Mouse (Mus musculus): ENCODE measurements around the gene Dnajc22. TPM values are rescaled to one million over a fixed set of nuclear protein-coding genes. Genes with fewer than 3 reads are reported as not detected.

Gene Dnajc22
- polyA plus RNA-seq, 1 experiment from 2014 or later = 1.1 TPM

DNA sequence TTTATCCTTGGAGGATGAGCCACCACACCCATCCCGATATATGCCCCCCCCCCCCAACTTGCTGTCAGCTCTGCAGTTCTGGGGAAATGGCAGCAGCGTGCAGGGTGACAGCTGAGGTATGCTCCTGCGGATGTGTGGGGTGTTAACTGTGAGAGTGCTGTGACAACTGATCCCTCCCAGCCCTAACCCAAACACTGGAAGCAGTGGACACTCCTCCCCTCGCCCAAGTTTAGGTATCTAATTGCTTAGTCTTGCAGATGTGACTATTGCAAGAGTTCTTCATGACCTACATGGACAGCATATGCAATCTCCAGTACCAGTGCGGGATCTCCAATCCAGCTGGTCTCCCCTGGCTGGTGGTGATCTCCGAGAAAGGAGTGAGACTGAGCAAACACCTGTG is 2.4 kb downstream of the Dnajc22 start:
- 16% methylated on average over 6 of the region's 6 CpGs for WGBS
- no peak for ATAC-seq
- H3K9ac ChIP-seq (ENCODE audit: low read depth, low read length) = no peak overlapping the region
- no peak overlapping the region for H3K4me3 ChIP-seq (ENCODE audit: low read length)
- peaks cover 31% of the 10 kb centered on the region for H3K27me3 ChIP-seq (replicated peaks; ENCODE audit: control insufficient read depth, insufficient read depth, low read length)
- no peak overlapping the region for H3K27ac ChIP-seq (ENCODE audit: low read depth, low read length)
- H3K36me3 ChIP-seq (ENCODE audit: control insufficient read depth, insufficient read depth, low read length) = no peaks in the 10 kb centered on the region
- H3K4me1 ChIP-seq (ENCODE audit: control insufficient read depth, insufficient read depth, low read depth, low read length) = peaks cover 30% of the 10 kb centered on the region
- H3K4me2 ChIP-seq (ENCODE audit: low read length) = no peak overlapping the region
- H3K9me3 ChIP-seq (ENCODE audit: control insufficient read depth, low read length) = no peaks in the 10 kb centered on the region

DNA sequence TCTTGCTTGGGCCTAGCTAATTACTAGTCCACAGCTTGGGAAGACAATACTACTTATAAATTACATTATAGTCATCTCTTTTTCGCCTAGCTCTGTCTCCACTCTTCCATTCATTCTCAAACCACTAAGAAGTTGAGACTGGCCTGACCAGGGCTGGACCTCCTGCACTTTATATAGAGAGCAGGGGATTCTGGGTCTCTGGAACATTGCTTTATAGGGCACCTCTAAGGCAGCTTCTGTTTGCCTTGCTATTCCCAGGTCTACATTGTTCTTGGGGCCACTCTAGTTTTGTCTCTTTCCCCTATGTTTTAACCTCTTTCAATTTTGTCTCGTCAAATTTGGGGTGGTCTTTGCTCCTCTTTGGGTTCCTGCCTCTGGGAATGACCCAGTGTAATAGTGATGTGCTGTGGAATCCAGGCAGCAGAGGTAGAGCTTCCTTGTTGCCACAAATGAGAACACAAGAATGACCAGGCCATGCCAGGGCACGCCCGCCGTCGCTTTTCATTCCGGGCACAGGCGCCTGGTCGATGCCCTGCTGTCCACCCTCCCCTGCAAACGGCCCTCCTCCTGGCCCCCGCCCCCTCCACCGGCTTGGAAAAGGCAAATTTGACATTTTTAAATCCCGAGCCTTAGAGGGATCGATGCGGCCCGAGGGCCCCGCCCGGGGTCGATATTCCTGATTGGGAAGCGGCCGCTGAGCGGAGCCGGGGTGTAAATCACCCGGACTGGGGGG is 3.3 kb downstream of the Dnajc22 start:
- H3K9me3 ChIP-seq (ENCODE audit: control insufficient read depth, low read length) = no peaks in the 10 kb centered on the region
- H3K27ac ChIP-seq (ENCODE audit: low read depth, low read length) = no peak overlapping the region
- H3K36me3 ChIP-seq (ENCODE audit: control insufficient read depth, insufficient read depth, low read length) = no peaks in the 10 kb centered on the region
- H3K9ac ChIP-seq (ENCODE audit: low read depth, low read length) = peak overlapping the region; percentile 56; the same call in 1 of the 2 replicates
- H3K4me2 ChIP-seq (ENCODE audit: low read length) = peak overlapping the region; percentile 87
- peak overlapping the region; percentile 44 for H3K4me3 ChIP-seq (ENCODE audit: low read length)
- ATAC-seq = no peak
- H3K27me3 ChIP-seq (replicated peaks; ENCODE audit: control insufficient read depth, insufficient read depth, low read length) = peaks cover 33% of the 10 kb centered on the region
- 4% methylated on average over 24 of the region's 24 CpGs for WGBS
- peaks cover 30% of the 10 kb centered on the region for H3K4me1 ChIP-seq (ENCODE audit: control insufficient read depth, insufficient read depth, low read depth, low read length)

DNA sequence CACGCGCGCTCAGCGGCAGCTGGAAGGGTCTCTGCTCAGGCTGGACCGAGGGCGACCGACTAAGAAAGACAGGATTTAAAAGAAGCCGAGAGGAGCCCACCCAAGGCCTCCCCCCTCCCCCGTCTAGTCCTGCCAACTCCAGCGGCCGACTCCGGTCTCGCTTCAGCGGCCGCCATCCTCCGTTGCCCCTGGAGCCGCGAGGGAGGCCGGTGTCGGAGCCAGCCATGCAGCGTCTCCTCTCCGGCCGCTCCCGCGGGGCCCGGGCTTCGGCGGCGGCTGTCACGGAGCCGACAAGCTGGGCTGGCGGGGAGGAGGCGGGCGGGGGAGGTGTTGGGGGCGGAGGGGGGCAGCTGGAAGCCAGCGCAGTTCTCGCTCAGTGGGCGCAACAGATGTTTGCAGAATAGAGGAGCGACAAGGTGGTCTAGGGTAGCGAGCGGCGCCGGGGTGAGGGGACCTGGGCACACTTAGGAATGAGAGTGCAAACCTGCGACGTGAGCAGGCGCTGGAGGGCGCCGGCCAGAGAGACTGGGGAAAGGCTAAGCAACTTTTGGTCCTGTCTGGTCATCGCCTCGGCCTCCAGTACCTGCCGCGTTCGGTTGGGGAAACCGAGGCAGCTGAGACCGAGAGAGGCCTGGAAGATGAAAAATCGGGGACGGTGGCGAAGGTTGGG is 4.0 kb downstream of the Dnajc22 start:
- Histone ChIP-seq H3K9me3 (ENCODE audit: control insufficient read depth, low read length) (no peaks in the 10 kb centered on the region), H3K4me3 (ENCODE audit: low read length) (peak overlapping the region; percentile 44), H3K27me3 (replicated peaks; ENCODE audit: control insufficient read depth, insufficient read depth, low read length) (peaks cover 33% of the 10 kb centered on the region), H3K4me2 (ENCODE audit: low read length) (peak overlapping the region; percentile 87), H3K9ac (ENCODE audit: low read depth, low read length) (peak overlapping the region; percentile 56), H3K36me3 (ENCODE audit: control insufficient read depth, insufficient read depth, low read length) (no peaks in the 10 kb centered on the region), H3K4me1 (ENCODE audit: control insufficient read depth, insufficient read depth, low read depth, low read length) (peaks cover 30% of the 10 kb centered on the region), H3K27ac (ENCODE audit: low read depth, low read length) (no peak overlapping the region)
- under 1% methylated on average over 50 of the region's 58 CpGs for WGBS
- ATAC-seq = 0 out of 2 replicates have a peak, but pooled peaks have one; percentile 31

DNA sequence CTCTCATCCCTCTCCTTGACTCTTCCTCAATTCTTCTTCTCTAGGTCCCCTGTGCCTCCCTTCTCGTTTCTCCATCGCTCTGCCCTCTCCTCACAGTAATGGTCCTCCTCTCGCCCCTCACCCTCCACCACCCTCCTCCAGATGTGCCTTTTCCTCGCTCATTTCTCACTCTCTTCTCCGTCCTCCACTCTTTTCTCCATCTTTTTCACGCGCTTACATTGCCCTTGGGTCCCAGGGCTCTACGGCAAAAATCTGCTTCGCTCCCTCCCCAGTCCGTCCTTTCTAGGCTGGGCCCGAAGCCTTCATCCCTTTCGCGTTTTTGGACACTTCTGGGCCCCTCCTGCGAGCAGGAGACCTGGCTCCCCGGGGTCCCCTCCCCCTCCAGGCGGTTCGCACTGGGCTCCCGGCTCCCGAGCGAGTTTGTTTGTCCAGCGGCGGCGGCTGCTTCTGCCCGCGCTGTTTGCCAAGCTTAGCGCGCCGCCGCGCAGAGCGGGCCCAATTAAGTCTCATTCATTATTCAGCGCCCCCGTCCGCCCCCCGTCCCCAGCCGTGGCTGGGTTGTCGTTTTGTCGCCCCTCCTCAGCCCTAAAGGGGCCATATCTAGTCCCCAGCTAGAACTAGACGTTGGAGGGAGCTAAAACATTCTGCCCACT is 5.0 kb downstream of the Dnajc22 start:
- H3K4me2 ChIP-seq (ENCODE audit: low read length) = peak overlapping the region; percentile 87
- no peaks in the 10 kb centered on the region for H3K36me3 ChIP-seq (ENCODE audit: control insufficient read depth, insufficient read depth, low read length)
- peak overlapping the region; percentile 39; the same call in 1 of the 2 replicates for H3K9ac ChIP-seq (ENCODE audit: low read depth, low read length)
- WGBS = under 1% methylated on average over 30 of the region's 39 CpGs
- H3K4me3 ChIP-seq (ENCODE audit: low read length) = peak overlapping the region; percentile 44
- no peak for ATAC-seq
- no peak overlapping the region for H3K27ac ChIP-seq (ENCODE audit: low read depth, low read length)
- H3K9me3 ChIP-seq (ENCODE audit: control insufficient read depth, low read length) = no peaks in the 10 kb centered on the region
- peaks cover 30% of the 10 kb centered on the region for H3K4me1 ChIP-seq (ENCODE audit: control insufficient read depth, insufficient read depth, low read depth, low read length)
- peaks cover 28% of the 10 kb centered on the region for H3K27me3 ChIP-seq (replicated peaks; ENCODE audit: control insufficient read depth, insufficient read depth, low read length)

DNA sequence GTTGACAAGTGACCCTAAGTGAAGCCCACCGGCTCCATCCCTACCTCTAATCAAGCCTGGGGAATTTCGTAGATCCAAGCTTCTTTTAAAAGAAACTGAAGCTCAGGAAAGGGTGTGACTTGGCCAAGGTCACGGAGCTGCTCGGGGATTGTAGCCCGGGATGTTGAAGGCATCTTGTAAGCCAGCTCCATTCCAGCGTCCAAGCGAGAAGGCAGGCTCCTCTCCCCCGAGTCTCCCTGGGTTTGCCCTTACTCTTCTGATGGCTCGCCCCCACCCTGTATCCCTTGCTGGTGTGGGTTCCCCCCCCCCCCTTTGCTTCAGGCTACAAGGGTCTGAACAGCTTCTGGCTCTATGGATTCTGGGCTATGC is 5.5 kb downstream of the Dnajc22 start:
- H3K36me3 ChIP-seq (ENCODE audit: control insufficient read depth, insufficient read depth, low read length) = no peaks in the 10 kb centered on the region
- H3K9me3 ChIP-seq (ENCODE audit: control insufficient read depth, low read length) = no peaks in the 10 kb centered on the region
- H3K27ac ChIP-seq (ENCODE audit: low read depth, low read length) = no peak overlapping the region
- H3K27me3 ChIP-seq (replicated peaks; ENCODE audit: control insufficient read depth, insufficient read depth, low read length) = peaks cover 25% of the 10 kb centered on the region
- WGBS = 2% methylated on average over 9 of the region's 9 CpGs
- H3K4me1 ChIP-seq (ENCODE audit: control insufficient read depth, insufficient read depth, low read depth, low read length) = peaks cover 29% of the 10 kb centered on the region
- peak overlapping the region; percentile 87 for H3K4me2 ChIP-seq (ENCODE audit: low read length)
- peak overlapping the region; percentile 44 for H3K4me3 ChIP-seq (ENCODE audit: low read length)
- H3K9ac ChIP-seq (ENCODE audit: low read depth, low read length) = no peak overlapping the region
- ATAC-seq = no peak

DNA sequence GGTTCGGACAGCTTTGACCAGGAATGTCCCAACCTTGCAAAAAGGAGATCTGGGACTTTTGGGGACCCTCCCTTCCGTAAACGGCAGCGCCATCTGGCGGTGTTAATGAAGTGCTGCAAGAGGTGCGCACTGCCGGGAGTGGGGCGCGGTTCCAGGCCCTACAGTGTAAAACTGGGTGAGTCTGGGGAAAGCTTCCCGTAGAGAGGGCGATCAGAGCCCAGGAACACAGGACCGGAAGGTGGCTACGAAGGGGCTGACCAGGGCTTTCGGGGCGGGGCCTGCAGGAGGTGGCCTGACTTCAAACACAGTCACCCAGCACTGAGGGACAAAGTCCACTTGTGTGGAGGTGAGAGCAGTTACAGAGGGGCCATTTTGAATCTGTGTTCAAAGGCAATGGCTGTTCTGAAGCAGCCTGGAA is 6.2 kb downstream of the Dnajc22 start:
- peak; percentile 51 for ATAC-seq
- under 1% methylated on average over 15 of the region's 15 CpGs for WGBS
- no peak overlapping the region for H3K9ac ChIP-seq (ENCODE audit: low read depth, low read length)
- peaks cover 25% of the 10 kb centered on the region for H3K27me3 ChIP-seq (replicated peaks; ENCODE audit: control insufficient read depth, insufficient read depth, low read length)
- peaks cover 23% of the 10 kb centered on the region for H3K4me1 ChIP-seq (ENCODE audit: control insufficient read depth, insufficient read depth, low read depth, low read length)
- H3K36me3 ChIP-seq (ENCODE audit: control insufficient read depth, insufficient read depth, low read length) = no peaks in the 10 kb centered on the region
- H3K4me3 ChIP-seq (ENCODE audit: low read length) = no peak overlapping the region
- no peak overlapping the region for H3K27ac ChIP-seq (ENCODE audit: low read depth, low read length)
- H3K4me2 ChIP-seq (ENCODE audit: low read length) = peak overlapping the region; percentile 33
- H3K9me3 ChIP-seq (ENCODE audit: control insufficient read depth, low read length) = no peaks in the 10 kb centered on the region

DNA sequence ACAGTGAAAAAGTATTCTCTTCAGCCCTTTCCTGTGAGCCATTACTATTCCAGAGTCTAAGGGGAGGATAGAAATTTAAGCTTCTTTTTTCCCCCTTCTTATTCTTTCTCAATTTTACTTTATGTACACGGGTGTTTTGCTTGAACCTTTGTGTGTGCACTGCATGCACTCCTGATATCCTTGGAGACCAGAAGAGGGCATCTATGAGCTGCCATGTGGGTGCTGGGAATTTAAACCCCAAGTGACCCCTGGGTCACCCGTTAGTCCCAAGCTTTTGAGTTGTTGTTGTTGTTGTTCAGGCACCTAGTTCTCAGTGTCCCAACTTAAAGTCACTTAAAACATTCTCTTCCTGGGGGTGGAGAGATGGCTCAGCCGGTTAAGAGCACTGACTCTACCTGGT is 7.0 kb downstream of the Dnajc22 start:
- Histone ChIP-seq H3K27me3 (replicated peaks; ENCODE audit: control insufficient read depth, insufficient read depth, low read length) (peaks cover 24% of the 10 kb centered on the region), H3K4me3 (ENCODE audit: low read length) (no peak overlapping the region), H3K9me3 (ENCODE audit: control insufficient read depth, low read length) (no peaks in the 10 kb centered on the region), H3K36me3 (ENCODE audit: control insufficient read depth, insufficient read depth, low read length) (no peaks in the 10 kb centered on the region), H3K4me2 (ENCODE audit: low read length) (no peak overlapping the region), H3K27ac (ENCODE audit: low read depth, low read length) (no peak overlapping the region), H3K4me1 (ENCODE audit: control insufficient read depth, insufficient read depth, low read depth, low read length) (peaks cover 21% of the 10 kb centered on the region), H3K9ac (ENCODE audit: low read depth, low read length) (no peak overlapping the region)
- no peak for ATAC-seq
- WGBS = 57% methylated on average over 3 of the region's 3 CpGs

DNA sequence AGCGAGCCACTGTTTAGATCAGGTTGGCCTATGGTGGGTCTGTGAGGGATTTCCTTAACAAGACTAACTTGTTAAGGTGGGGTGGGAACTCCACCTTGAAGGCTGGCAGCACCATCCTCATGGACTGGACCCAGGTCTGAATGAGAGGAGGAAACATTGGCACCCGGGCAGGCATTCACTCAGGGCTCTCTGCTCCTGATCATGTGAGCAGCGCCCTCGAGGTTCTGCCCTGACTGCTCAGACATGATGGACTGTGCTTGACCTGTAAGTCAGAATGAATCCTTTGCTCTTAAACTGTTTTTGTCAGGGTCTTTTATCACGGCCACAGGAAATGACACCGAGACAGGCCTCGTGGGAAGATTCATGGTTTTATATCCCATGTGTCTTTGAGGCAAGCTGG is 12.3 kb downstream of the Dnajc22 start:
- Histone ChIP-seq H3K27me3 (replicated peaks; ENCODE audit: control insufficient read depth, insufficient read depth, low read length) (peaks cover 2% of the 10 kb centered on the region; the same call in 1 of the 2 replicates), H3K9me3 (ENCODE audit: control insufficient read depth, low read length) (no peaks in the 10 kb centered on the region), H3K4me3 (ENCODE audit: low read length) (no peak overlapping the region), H3K9ac (ENCODE audit: low read depth, low read length) (no peak overlapping the region), H3K27ac (ENCODE audit: low read depth, low read length) (no peak overlapping the region), H3K36me3 (ENCODE audit: control insufficient read depth, insufficient read depth, low read length) (no peaks in the 10 kb centered on the region), H3K4me2 (ENCODE audit: low read length) (no peak overlapping the region), H3K4me1 (ENCODE audit: control insufficient read depth, insufficient read depth, low read depth, low read length) (no peaks in the 10 kb centered on the region)
- 62% methylated on average over 7 of the region's 7 CpGs for WGBS
- ATAC-seq = no peak

DNA sequence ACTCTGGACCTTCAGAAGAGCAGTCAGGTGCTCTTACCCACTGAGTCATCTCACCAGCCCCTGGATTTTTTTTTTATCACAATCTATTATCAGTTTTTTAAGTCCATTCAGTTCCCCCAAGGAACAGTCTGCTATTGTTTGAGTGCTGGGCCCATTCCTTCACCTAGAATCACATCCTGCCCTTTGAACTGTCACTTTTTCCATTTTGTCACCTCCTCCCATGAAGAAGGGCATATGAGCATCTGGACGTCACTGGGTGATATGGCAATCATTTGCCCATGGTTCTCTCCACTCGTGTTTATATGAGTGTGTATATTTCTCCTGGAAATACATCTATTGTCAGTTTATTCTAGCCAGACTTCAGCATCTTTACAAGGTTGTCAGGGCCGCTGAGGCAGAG is 14.9 kb downstream of the Dnajc22 start:
- no peaks in the 10 kb centered on the region for H3K9me3 ChIP-seq (ENCODE audit: control insufficient read depth, low read length)
- no peak overlapping the region for H3K27ac ChIP-seq (ENCODE audit: low read depth, low read length)
- WGBS = 82% methylated on average over 3 of the region's 3 CpGs
- H3K36me3 ChIP-seq (ENCODE audit: control insufficient read depth, insufficient read depth, low read length) = no peaks in the 10 kb centered on the region
- no peak overlapping the region for H3K4me3 ChIP-seq (ENCODE audit: low read length)
- no peak for ATAC-seq
- H3K4me1 ChIP-seq (ENCODE audit: control insufficient read depth, insufficient read depth, low read depth, low read length) = no peaks in the 10 kb centered on the region
- no peaks in the 10 kb centered on the region for H3K27me3 ChIP-seq (replicated peaks; ENCODE audit: control insufficient read depth, insufficient read depth, low read length)
- H3K4me2 ChIP-seq (ENCODE audit: low read length) = no peak overlapping the region
- no peak overlapping the region for H3K9ac ChIP-seq (ENCODE audit: low read depth, low read length)
